Mouse (Mus musculus) frontal cortex, postnatal 14 days (tissue): ENCODE measurements around the gene Irs3.
A peak's percentile ranks its signal among the peaks of the same experiment; 100 is the strongest.

ENCODE experiments used
- DNase-seq, 2 experiments: peaks; one replicate each; pipeline ENCODE4 v3.0.0; 2022; ENCODE audit warnings: low spot score in 2 of 2

Gene Irs3

DNA sequence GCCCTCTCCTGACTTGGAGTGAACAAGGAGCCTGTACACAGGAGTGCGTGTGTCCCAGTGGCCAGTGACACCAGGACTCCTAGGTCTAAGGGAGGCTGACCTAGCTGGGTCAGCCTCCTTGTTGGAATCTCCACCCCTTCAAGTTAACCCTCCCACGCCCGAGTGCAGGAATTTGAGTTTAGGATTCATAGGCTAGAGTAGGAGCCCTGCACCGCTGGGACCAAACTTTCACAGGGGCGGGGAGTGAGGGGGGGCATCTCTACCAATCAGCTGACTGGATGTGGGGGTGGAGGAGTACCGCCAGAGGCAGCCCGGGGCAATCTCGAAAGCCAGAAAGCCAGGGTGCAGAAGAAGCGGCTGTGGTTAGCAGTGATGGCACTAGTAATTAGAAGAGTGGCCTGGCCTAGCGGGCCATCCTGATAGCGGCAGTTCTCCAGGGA lies at the start of gene Irs3:
Gene Irs3, minus strand, starts transcription at position 63 of the 440 bp plus-strand sequence.
- no peak for DNase-seq

DNA sequence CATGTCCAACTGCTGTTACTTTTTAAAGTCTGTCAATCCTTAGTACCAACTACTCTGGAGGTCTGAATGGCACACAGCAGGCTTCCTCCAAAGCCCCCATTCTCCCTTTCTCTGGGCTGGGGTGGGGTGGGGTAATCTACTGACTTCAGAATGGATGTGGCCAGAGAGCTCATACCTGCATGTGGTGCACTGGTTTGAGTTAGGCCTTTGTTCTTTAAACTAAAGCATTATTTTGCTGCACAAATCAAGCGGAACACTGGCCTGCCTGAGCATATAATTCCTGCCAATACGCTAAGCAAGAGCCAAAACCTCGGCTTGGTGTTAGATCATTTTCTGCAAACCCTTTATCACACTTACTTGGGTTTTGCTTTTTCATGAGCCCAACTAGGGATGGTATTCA lies 49.3 kb upstream of the Irs3 start:
- DNase-seq = no peak

DNA sequence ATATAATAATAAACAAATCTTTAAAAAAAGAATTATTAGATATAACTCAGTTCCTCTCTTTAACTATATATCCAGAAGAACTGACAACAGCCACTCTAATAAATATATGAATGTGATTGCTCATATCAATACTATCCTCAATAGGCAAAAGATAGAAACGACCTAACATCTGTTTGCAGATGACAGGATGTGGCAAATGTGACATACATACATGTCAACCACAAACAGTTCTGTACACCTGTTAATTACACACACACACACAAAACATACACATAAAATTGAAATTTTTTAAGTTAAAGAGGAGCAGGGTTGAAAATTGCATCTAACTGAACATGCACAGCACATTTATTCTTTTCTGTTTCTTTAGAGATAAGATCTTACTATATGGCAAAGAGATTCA lies 46.4 kb upstream of the Irs3 start:
- DNase-seq = no peak

DNA sequence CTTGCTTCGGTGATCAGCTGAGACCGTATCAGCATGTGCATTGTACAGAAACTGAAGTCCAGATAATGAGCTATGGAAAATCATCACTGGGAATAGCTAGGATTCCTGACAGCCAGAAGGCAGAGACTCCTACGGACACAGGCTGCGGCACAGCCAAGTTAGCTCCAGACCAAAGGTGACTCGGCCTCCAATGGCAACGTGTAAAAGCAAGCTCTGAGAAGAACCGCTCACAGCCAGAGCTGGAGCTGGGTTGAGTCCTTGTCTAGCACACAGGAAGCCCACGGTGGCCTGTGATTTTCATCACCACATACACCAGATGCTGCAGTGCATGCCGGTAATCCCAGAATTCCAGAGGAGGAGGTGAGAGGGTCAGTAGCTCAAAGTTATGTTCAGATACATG lies 45.0 kb upstream of the Irs3 start:
- DNase-seq = no peak

DNA sequence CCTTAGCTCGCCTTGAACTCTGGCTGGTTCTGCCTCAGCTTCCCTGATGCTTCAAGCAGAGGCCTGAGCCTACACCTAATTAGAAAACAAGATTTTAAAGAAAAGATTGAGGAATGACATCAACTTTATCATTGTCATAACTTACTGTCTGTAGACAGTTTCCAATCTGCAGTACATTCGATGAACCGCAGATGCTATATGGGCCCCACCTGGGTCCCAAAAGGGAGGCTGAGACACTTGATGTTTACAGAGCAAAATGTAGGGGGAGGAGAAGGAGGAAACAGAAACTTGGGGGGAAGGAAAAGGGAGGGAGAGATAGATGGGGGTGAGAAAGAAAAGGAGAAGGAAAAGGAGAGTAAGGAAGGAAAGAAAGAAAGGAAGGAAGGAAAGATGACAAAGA lies 44.5 kb upstream of the Irs3 start:
- DNase-seq = no peak

DNA sequence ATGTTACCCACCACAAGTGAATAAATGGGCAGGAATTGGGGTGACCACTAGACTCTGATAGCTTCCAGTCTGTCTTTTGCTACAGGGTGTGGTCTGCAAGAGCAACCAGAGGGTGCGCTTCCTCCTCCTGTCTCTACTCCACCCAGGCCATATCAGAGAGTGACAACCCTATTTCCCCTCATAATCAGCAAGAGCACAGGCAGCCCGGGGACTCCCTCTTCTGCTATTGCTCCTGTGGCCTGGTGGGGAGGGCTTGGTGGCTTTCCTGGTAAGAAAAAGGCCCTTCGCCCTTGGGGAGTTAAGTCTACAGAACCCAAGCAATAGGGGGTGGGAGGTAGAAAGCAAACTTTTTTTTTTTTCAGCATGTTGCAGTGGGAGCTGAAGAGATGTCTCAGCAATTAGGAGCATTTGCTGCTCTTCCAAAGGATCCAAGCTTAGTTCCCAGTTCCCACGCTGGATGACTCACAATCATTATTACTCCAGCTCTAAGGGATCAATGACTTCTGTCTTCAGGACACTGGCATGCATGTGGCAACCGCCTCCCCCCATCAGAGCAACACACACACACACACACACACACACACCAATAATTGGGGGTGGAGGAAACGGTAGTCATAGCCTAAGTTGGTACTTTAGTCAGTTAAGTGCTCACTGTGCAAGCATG lies 40.7 kb upstream of the Irs3 start:
- no peak for DNase-seq

DNA sequence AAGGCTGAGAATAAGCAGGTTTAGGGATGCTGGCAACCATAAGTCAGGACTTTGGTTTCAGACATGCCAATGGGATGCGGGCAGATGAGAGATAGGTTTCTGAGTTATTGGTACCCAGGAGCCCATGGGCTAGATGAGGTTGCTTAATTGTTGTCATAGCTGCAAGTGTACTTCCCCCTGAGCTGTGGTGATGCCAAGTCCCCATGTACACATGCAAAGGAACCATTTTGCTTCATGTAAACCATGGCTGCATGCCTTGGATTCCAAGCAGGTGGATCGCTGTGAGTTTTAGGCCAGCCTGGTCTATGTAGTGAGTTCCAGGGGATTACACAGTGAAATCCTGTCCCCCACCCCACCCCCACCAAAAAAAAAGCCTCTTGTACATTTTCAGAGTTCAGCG lies 40.1 kb upstream of the Irs3 start:
- DNase-seq = no peak

DNA sequence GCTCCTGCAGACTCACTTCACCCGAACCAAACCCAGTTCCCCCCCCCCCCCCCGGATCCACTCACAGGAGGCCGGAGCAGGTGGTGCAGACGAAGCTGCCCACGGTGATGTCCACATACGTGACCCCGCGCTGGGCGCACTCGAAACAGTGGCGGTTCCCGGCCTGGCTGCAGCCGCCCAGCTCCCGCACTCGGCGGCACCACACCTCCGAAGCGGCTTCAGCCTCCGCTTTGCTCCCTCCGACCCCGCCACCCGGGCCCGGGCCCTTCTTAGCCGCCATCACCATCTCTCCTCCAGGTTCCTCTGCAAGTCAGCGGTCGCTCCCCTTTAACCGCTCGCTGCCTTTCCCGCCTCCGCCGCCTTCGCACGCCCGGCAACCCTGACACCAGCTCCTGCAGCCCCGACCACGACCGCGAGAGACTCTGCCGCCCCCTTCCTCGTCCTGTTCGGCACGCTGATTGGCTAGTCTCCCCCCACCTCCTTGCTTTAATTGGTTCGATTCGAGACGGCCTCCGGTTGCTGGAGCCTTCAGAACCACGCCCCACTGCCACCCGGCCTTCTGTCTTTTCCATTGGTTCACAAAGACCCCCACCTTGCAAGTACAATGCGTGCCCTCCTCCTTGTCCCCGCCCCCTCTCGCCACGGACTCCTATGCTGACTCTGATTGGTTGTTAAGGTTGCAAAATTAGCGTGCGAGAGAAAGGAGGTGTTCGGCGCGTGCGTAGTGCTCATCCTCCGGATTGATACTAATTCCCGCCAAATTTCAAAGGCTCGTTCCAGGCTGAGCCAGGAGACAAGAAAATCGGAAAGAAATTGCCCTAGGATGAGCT lies 39.0 kb upstream of the Irs3 start, which contains the start of gene Agfg2:
Gene Agfg2, minus strand, starts transcription at position 433 of the 830 bp plus-strand sequence.
- DNase-seq = peak; percentile 98 to 100

DNA sequence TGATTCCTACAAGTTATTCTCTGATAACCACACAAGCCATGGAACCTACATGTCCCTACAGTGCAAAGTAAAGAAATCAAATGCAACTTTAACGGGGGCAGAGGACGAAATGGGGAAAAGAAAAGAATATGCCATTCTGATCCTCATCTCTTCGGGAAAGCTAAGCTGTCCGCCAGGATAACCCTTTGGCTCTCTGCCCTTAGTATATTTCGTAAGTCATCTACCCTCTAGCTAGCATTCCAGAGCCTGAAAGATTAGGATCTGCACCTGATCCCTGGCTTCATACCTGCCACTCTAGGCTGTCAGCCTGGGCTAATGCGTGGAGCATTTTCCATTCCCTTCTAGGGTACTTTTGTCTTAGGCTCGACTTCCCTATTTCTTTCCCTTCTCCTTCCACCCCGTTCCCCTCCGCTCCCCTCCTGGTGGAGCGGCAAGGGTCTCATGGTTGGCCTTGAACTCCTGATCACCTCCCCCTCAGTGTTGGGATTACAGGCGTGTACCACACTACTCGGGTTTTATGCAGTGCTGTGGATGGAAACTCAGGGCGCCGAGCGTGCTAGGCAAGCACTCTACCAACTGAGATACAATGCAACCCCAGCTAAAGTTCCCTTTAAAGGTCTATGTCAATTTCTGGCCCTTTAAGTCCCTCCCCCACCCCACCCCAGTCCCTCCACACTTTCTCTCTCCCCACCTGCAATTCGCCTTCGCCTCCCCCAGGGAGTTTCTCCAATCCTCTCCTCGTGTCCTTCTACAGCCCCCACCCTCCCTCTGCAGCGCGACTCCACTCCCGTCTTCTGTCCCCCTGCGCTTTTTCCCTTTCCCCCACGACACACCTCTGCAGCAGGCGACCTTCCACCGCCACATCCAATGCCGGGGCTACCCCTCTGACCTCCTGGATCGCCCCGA lies 38.1 kb upstream of the Irs3 start:
- DNase-seq = no peak

DNA sequence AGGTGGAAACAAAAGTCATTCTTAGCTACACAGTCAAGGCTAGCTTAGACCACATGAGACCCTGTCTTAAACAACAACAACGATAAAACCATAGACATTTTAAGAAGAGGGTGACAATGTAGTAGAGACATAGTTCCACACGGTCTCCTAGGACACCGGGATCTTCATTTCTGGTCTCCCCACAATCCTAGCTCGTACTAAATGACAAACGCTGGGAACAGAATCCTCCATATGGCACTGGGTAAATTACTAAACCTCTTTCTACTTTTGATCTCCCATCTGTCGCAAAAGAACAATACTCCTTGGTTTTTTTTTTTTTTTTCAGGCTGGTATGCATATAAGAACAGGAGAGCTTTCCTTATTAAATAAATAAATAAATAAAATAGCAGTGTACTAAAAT lies 37.0 kb upstream of the Irs3 start:
- no peak for DNase-seq

DNA sequence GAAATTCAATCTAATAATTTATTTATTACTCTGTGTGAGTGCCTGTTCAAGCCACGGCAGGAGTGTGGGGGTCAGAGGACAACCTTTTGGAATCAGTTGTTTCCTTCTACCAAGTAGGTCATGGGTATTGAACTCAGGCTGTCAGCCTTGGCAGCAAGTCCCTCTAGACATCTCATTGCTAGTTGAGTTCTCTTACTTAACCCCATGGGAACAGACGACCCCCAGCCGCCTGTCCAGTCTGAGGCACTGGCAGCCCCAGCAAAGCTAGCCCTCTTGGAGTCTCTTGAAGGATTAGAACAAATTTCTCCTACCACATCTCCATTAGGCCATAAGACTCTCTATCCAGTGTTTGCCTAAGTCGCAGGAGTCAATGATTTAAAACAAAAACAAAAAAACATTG lies 34.2 kb upstream of the Irs3 start:
- no peak for DNase-seq

DNA sequence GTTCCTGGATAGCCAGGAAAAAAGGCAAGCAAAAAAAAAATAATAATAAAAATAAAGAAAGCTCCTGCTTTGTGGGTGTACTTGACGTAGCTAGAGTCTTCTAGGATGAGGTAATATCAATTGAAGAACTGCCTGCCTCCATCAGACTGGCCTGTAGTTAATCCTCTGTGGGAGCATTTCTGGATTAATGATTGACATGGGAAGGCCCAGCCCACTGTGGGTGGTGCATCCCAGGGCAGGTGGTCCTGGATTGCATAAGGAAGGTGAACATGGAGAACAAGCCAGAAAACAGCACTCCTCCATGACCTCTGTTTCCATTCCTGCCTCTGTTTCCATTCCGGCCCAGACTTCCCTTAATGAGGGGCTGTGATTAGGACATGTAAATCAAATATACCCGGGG lies 33.2 kb upstream of the Irs3 start:
- no peak for DNase-seq

DNA sequence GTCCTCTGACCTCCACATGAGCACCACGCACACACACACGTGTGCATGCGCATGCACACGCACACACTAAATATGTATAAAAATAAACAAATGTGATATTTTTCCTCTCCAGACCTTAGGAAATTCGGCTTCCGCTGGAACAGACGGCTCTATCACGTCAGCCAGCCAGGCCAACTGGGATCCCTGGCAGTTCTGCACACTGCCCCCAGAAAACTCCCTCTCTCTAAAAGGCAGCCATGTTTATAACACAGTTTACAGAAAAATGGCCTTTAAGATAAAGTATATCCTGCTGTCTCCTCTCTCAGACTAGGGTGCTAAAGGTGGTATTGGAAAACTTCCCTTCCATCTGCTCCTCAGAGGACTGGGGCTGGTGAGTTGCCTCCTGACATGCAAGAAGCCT lies 32.3 kb upstream of the Irs3 start:
- no peak for DNase-seq

DNA sequence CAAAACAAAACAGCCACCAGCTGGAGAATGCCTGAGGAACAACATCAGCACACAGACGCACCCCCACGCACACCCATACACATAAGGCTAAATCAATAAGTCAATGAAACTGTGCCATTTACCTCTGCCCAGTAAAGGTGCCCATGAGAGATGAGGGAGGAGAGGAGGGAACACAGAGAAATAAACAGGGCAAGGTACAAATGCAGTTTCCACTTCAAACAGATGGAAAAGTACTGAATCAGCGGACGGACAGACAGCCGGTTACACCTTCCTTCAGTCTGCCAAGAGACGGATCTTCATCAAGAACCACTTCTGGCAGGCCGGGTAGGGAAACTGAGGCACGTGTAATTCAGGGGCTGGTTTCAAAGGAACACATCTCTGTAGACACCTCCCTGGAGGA lies 29.3 kb upstream of the Irs3 start:
- no peak for DNase-seq

DNA sequence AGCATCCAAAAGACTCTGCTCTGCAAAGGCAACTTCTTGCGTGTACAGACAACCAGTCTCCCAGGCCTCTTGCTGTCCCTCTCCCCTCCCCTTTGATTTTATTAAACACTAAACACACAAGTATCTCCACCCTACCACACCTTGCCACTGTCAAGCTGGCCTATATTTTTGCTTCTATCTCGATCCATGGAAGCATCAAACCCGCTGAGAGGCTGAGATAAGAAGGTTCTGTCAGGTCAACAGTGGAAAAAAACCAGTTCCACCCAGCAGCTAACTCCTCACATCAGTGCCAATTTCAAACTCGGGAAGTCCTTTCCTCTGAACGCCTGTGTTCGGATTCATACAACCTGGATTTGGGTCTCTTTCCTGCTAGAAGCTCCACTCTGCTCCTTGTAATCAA lies 27.5 kb upstream of the Irs3 start:
- DNase-seq = no peak

DNA sequence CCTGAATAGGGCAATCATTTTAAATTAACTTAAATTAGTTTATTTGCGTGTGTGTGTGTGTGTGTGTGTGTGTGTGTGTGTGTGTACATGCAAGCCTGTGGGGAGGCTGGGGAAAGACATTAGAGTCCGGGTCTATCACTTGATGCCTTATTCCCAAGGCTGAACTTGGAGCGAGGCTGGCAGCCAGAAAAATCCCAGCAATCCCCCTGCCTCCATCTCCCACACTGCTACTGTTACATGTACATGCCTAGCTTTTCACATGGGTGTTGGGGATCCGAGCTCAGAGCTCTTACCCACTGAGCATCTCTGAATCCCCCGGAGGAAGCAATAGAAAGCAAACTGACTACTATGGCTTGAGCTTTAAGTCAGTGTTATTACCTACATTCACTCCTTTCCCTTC lies 26.8 kb upstream of the Irs3 start:
- no peak for DNase-seq

DNA sequence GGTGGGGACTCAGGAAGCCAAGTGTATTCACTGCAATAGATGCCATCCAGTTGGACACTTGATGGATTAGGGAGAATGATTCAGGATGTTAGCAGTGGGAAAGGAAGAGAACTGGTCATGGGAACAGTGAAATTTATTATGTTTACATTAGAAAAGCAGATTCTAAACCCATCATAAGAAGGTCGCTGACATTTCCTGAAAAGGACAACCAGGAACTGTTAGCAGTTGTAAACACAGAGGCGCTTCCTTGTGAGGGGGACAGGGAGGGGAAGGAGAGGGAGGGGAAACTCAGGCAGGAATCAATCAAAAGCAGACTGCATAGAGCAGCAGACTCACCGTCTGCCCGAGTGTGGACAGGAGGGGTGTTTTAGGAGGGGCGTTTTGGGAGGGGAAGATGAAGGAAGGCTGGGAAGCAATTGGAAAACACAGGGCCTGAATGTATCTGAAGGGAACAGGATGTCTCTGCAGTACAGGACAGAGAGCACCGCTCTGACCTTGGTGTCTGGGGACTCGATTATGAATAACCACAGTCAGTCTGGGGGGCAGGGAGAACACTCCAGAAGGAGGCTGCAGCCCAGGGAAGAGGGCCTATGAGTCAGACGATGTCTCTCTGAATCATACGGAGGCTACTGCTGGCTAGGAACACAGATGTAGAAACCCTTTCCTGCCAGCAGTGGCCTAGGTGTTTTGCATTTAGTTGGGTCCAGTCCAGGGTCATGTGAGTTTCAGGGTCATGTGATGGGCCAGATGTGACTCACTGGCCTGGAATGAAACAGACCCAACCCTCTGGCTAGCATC lies 26.1 kb upstream of the Irs3 start:
- no peak for DNase-seq

DNA sequence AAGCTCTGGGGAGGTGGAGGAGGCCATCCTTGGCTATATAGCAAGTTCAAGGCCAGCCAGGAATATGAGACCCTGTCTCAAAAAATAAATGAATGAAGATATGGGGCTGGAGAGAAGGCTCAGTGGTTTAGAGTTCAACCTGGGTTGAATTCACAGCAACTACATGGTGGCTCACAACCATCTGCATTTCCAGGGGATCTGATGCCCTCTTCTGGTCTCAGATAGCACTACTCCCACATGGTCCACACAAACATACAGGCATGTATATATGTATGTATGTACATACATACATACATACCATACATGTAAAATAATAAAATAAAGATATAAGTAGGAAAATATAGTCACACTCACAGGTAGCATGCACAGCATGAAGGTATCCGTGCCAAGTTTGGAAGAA lies 24.7 kb upstream of the Irs3 start:
- DNase-seq = no peak

DNA sequence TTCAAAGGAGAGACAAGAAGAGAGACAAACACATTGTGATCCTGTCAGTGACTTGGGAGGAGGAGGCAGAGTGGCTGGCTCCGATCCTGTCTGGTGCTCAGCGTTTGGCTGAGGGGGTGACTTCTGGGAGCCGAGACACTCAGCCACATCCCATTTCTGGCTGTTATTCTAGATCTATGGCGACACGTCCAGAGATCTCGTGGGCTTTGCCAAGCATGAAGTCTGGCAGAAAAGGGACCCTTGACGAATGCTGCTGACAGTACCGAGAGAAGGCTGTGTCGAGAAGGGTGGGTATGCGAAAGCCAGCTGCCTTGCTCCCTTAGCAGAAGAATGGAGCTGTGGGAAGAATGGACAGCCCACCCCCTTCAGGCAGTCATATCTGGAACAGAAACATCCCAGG lies 23.5 kb upstream of the Irs3 start:
- no peak for DNase-seq

DNA sequence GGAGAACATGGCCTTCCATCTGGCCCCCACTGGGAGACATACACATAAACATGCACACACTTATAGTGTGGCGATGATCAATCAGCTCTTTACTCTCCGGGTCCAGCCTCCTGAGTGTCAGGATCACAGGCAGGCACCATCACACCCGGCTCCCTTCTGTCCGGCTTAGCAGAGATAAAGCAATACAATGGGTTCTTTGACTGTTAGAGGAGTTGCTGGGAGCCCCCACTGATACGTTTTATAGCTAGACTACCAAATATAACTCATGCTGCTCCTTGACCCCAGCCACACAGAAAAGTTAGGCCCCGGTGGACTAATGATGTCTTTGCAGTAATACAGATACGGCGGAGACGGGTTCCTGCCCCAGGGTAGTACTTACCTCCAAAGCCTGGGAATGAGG lies 17.5 kb upstream of the Irs3 start:
- DNase-seq = no peak

DNA sequence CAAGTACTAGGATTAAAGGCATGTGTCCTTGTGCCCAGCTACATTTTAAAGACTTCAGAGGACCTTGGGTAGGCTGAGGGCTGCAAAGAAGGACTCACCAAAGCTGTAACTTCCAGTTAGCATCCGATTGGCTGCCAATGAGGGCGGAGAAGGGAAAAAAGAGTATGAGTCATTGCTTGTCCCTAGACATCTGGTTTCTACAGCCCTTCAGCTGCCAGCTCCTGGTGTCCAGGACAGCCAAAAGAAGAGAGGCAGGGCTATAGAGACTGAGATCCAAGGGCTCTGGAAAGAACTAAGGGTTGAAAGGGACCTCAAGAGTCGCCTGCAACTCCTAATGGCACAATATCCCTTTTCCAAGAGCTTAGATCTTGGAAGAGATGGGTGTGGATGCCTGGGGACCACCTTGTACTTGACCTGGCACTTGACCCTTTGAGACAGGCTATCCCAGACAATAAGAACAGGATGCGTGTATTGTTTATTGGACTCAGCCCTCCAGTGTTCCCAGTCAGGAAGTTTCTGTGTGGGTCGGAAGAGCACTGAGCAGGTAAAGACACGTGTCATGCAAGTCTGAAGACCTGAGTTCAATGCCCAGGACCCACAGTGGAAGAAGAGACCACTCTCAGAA lies 14.7 kb upstream of the Irs3 start:
- no peak for DNase-seq
